Mouse (Mus musculus): ENCODE data around the gene Draxin. TPM values are rescaled to one million over a fixed set of nuclear protein-coding genes. Genes with fewer than 3 reads are reported as not detected.

Draxin gene
- polyA plus RNA-seq, 1 experiment from 2014 or later, result 21.8 TPM

GRCm38 (mm10) chr4:148087091-148087906, 43.2 kb downstream of the Draxin start:
- Histone ChIP-seq H3K4me1 (ENCODE audit: control insufficient read depth, insufficient read depth, low read length) (peaks cover 15% of the 10 kb centered on the region), H3K4me2 (ENCODE audit: low read length) (peak overlapping the region; percentile 81), H3K36me3 (ENCODE audit: control insufficient read depth, insufficient read depth, low read length) (no peaks in the 10 kb centered on the region), H3K9me3 (ENCODE audit: control insufficient read depth, low read length) (no peaks in the 10 kb centered on the region), H3K4me3 (replicated peaks; ENCODE audit: low read depth, low read length) (peak overlapping the region; percentile 50), H3K9ac (replicated peaks; ENCODE audit: low read length) (peak overlapping the region; percentile 47), H3K27me3 (ENCODE audit: control insufficient read depth, insufficient read depth, low read length) (no peaks in the 10 kb centered on the region), H3K27ac (replicated peaks; ENCODE audit: low read depth, low read length) (no peak overlapping the region)
- ATAC-seq (ENCODE audit: low FRiP score, low TSS enrichment) (peak; percentile 66), DNase-seq (no peak)
- 4% methylated on average over 30 of the region's 30 CpGs for WGBS

- WGBS, result 69% methylated on average over 3 of the region's 3 CpGs
- no peaks in the 10 kb centered on the region for H3K36me3 ChIP-seq (ENCODE audit: control insufficient read depth, insufficient read depth, low read length)
- ATAC-seq (ENCODE audit: low FRiP score, low TSS enrichment), result no peak
- H3K9ac ChIP-seq (replicated peaks; ENCODE audit: low read length), result no peak overlapping the region
- H3K4me1 ChIP-seq (ENCODE audit: control insufficient read depth, insufficient read depth, low read length), result peaks cover 15% of the 10 kb centered on the region
- H3K27ac ChIP-seq (replicated peaks; ENCODE audit: low read depth, low read length), result no peak overlapping the region
- H3K4me3 ChIP-seq (replicated peaks; ENCODE audit: low read depth, low read length), result no peak overlapping the region
- no peaks in the 10 kb centered on the region for H3K9me3 ChIP-seq (ENCODE audit: control insufficient read depth, low read length)
- DNase-seq, result no peak
- no peaks in the 10 kb centered on the region for H3K27me3 ChIP-seq (ENCODE audit: control insufficient read depth, insufficient read depth, low read length)
- H3K4me2 ChIP-seq (ENCODE audit: low read length), result no peak overlapping the region
These were observed 44.6 kb downstream of the Draxin start for GRCm38 (mm10) chr4:148085907-148086305.

DNA sequence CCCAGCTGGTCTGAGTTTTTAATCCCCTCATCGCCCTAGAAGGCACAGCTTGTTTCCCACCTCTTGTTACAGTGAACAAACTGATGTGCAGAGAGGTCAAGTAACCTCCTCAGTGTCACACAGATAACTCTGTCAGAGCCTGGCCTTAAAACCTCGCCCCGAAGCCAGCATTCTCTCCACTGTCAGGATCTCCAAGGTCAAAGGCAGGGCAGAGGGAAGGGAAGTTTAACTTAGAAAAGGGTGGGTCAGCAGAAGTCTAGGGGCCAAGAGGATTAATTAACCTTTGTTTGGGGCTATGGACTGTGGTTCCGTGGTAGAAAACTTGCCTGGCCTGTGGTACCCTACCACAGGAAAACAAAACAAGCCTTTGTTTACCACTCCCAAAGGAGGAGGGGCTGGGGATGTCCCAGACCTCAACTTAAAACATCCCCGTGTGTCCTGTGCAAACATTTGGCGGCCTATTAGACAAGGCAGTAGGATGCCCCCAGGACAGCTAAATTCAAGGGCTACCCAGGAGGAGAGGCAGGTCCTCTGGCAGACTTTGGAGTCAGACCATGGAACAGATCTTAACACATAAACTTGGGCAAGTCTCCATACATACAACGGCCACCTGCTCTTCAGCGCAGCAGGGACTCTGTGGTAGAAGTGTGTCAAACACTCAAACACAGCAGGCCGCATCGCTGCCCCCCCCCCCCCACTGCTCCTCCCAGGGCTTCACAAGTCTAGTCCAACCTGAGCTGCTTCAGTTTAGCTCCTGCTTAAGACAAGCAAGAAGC, 45.2 kb downstream of the Draxin start:
- no peak for ATAC-seq (ENCODE audit: low FRiP score, low TSS enrichment)
- H3K4me3 ChIP-seq (replicated peaks; ENCODE audit: low read depth, low read length), result no peak overlapping the region
- peaks cover 15% of the 10 kb centered on the region for H3K4me1 ChIP-seq (ENCODE audit: control insufficient read depth, insufficient read depth, low read length)
- WGBS, result 45% methylated on average over 10 of the region's 10 CpGs
- no peak overlapping the region for H3K9ac ChIP-seq (replicated peaks; ENCODE audit: low read length)
- no peaks in the 10 kb centered on the region for H3K9me3 ChIP-seq (ENCODE audit: control insufficient read depth, low read length)
- no peak overlapping the region for H3K27ac ChIP-seq (replicated peaks; ENCODE audit: low read depth, low read length)
- H3K36me3 ChIP-seq (ENCODE audit: control insufficient read depth, insufficient read depth, low read length), result no peaks in the 10 kb centered on the region
- DNase-seq, result no peak
- no peaks in the 10 kb centered on the region for H3K27me3 ChIP-seq (ENCODE audit: control insufficient read depth, insufficient read depth, low read length)
- H3K4me2 ChIP-seq (ENCODE audit: low read length), result no peak overlapping the region

GRCm38 (mm10) chr4:148084261-148084714, 46.2 kb downstream of the Draxin start:
- ATAC-seq (ENCODE audit: low FRiP score, low TSS enrichment), result no peak
- no peak overlapping the region for H3K27ac ChIP-seq (replicated peaks; ENCODE audit: low read depth, low read length)
- H3K4me1 ChIP-seq (ENCODE audit: control insufficient read depth, insufficient read depth, low read length), result peaks cover 15% of the 10 kb centered on the region
- WGBS, result 13% methylated on average over 8 of the region's 8 CpGs
- no peak overlapping the region for H3K4me2 ChIP-seq (ENCODE audit: low read length)
- H3K9ac ChIP-seq (replicated peaks; ENCODE audit: low read length), result no peak overlapping the region
- no peak for DNase-seq
- H3K9me3 ChIP-seq (ENCODE audit: control insufficient read depth, low read length), result no peaks in the 10 kb centered on the region
- H3K27me3 ChIP-seq (ENCODE audit: control insufficient read depth, insufficient read depth, low read length), result no peaks in the 10 kb centered on the region
- no peak overlapping the region for H3K4me3 ChIP-seq (replicated peaks; ENCODE audit: low read depth, low read length)
- no peaks in the 10 kb centered on the region for H3K36me3 ChIP-seq (ENCODE audit: control insufficient read depth, insufficient read depth, low read length)

- Histone ChIP-seq H3K4me1 (ENCODE audit: control insufficient read depth, insufficient read depth, low read length) (peaks cover 12% of the 10 kb centered on the region), H3K4me3 (replicated peaks; ENCODE audit: low read depth, low read length) (no peak overlapping the region), H3K4me2 (ENCODE audit: low read length) (no peak overlapping the region), H3K9me3 (ENCODE audit: control insufficient read depth, low read length) (no peaks in the 10 kb centered on the region), H3K27me3 (ENCODE audit: control insufficient read depth, insufficient read depth, low read length) (no peaks in the 10 kb centered on the region), H3K9ac (replicated peaks; ENCODE audit: low read length) (no peak overlapping the region), H3K27ac (replicated peaks; ENCODE audit: low read depth, low read length) (no peak overlapping the region), H3K36me3 (ENCODE audit: control insufficient read depth, insufficient read depth, low read length) (no peaks in the 10 kb centered on the region)
- ATAC-seq (ENCODE audit: low FRiP score, low TSS enrichment) (no peak), DNase-seq (no peak)
- WGBS, result 67% methylated on average over 21 of the region's 21 CpGs
These were observed 47.2 kb downstream of the Draxin start for GRCm38 (mm10) chr4:148083176-148083899.

- H3K4me2 ChIP-seq (ENCODE audit: low read length), result no peak overlapping the region
- WGBS, result 58% methylated on average over 12 of the region's 12 CpGs
- H3K27ac ChIP-seq (replicated peaks; ENCODE audit: low read depth, low read length), result no peak overlapping the region
- H3K36me3 ChIP-seq (ENCODE audit: control insufficient read depth, insufficient read depth, low read length), result no peaks in the 10 kb centered on the region
- peaks cover 4% of the 10 kb centered on the region; the same call in 1 of the 2 replicates for H3K4me1 ChIP-seq (ENCODE audit: control insufficient read depth, insufficient read depth, low read length)
- no peak overlapping the region for H3K9ac ChIP-seq (replicated peaks; ENCODE audit: low read length)
- DNase-seq (peak; percentile 71), ATAC-seq (ENCODE audit: low FRiP score, low TSS enrichment) (no peak)
- no peak overlapping the region for H3K4me3 ChIP-seq (replicated peaks; ENCODE audit: low read depth, low read length)
- no peaks in the 10 kb centered on the region for H3K27me3 ChIP-seq (ENCODE audit: control insufficient read depth, insufficient read depth, low read length)
- H3K9me3 ChIP-seq (ENCODE audit: control insufficient read depth, low read length), result no peaks in the 10 kb centered on the region
These were observed 48.0 kb downstream of the Draxin start for GRCm38 (mm10) chr4:148082257-148083044.

DNA sequence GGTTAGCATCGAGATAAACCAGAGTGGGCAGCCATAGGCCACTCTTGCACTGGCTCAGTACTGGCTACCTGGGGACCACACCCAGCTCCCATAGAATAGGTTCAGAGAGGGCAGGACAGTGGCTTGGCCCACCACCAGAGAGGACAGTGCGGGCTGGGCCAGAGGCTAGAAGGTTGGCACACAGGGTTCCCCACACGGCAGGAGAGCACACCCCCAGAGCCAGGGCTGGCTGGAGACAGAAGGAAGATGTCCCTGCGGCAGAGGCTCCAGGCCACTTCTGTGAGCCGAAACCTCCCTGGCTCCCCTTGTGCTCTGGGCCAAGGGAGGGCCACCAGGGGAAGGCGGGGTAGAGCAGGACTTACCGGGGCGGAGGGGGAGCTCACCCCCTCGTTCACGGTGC, 49.3 kb downstream of the Draxin start:
- Histone ChIP-seq H3K27ac (replicated peaks; ENCODE audit: low read depth, low read length) (no peak overlapping the region), H3K36me3 (ENCODE audit: control insufficient read depth, insufficient read depth, low read length) (no peaks in the 10 kb centered on the region), H3K27me3 (ENCODE audit: control insufficient read depth, insufficient read depth, low read length) (no peaks in the 10 kb centered on the region), H3K9me3 (ENCODE audit: control insufficient read depth, low read length) (no peaks in the 10 kb centered on the region), H3K4me2 (ENCODE audit: low read length) (no peak overlapping the region), H3K9ac (replicated peaks; ENCODE audit: low read length) (no peak overlapping the region), H3K4me1 (ENCODE audit: control insufficient read depth, insufficient read depth, low read length) (no peaks in the 10 kb centered on the region), H3K4me3 (replicated peaks; ENCODE audit: low read depth, low read length) (no peak overlapping the region)
- ATAC-seq (ENCODE audit: low FRiP score, low TSS enrichment) (no peak), DNase-seq (no peak)
- 94% methylated on average over 10 of the region's 10 CpGs for WGBS

- WGBS, result 83% methylated on average over 1 of the region's 1 CpGs
- H3K4me1 ChIP-seq (ENCODE audit: control insufficient read depth, insufficient read depth, low read length), result 0 out of 2 replicates have a peak, but pooled peaks cover 2% of the 10 kb centered on the region
- no peak overlapping the region for H3K27ac ChIP-seq (replicated peaks; ENCODE audit: low read depth, low read length)
- no peaks in the 10 kb centered on the region for H3K36me3 ChIP-seq (ENCODE audit: control insufficient read depth, insufficient read depth, low read length)
- H3K27me3 ChIP-seq (ENCODE audit: control insufficient read depth, insufficient read depth, low read length), result no peaks in the 10 kb centered on the region
- ATAC-seq (ENCODE audit: low FRiP score, low TSS enrichment), result no peak
- H3K9me3 ChIP-seq (ENCODE audit: control insufficient read depth, low read length), result no peaks in the 10 kb centered on the region
- H3K4me3 ChIP-seq (replicated peaks; ENCODE audit: low read depth, low read length), result no peak overlapping the region
- no peak for DNase-seq
- H3K4me2 ChIP-seq (ENCODE audit: low read length), result no peak overlapping the region
- H3K9ac ChIP-seq (replicated peaks; ENCODE audit: low read length), result no peak overlapping the region
These were observed 49.9 kb downstream of the Draxin start for GRCm38 (mm10) chr4:148080597-148080973.
